Mouse (Mus musculus): Measurements from ENCODE around the gene 3110082J24Rik. TPM values are rescaled to one million over a fixed set of nuclear protein-coding genes. Genes with fewer than 3 reads are reported as not detected.
A peak's percentile ranks its signal among the peaks of the same experiment; 100 is the strongest.

3110082J24Rik gene
- polyA plus RNA-seq, 1 experiment from 2014 or later = not detected

DNA sequence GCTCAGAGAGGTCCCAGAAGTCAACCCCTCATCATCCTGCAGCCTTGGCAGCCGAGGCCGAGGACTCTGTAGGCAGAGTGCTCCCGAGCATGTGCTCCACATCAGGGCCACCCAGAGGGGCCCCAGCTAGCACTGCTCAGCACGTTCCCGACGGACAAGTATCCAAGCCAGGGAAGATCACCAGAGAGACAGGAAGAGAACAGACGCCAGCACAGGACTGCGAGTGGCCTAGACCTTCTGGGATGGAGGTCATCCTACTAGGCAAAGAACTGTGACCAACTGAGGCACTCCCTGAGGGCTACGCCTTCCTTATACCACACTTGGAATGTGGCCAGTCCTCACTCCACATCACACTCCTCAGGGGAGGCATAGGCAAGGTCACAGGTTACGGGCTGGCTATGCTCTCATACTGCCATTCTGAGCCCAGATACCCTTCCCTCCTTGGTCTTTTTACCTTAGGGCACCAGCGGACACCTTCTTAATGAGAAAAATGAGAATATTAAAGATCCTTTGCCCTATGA lies 29.9 kb upstream of the 3110082J24Rik start:
- 92% methylated on average over 11 of the region's 11 CpGs for WGBS

DNA sequence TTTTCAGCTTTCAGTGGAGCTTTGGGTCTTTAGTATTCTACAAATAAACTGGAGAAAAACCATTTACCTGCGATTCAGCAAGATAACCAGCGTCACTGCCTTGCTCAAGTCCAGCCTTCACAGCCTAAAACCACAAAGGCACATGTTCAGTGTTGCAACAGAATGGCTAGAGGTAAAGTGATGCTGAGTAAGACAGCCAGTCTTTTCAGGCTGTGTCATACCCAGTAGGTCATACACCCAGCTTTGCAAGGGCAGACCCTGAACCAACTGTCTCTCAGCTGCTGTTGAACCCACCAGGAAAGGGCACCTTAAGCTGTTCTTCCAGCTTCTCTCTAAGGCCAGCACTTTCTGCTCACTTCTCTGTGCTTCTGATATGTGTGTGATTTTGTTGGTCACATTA lies 26.3 kb upstream of the 3110082J24Rik start:
- TF ChIP-seq EP300 (optimal IDR thresholded peaks at IDR 0.05) (no peak), CTCF (IDR thresholded peaks at IDR 0.05; ENCODE audit: low read depth) (no peak)
- no peak overlapping the region for H3K9ac ChIP-seq (ENCODE audit: low read length)
- no peaks in the 10 kb centered on the region for H3K27me3 ChIP-seq (ENCODE audit: control insufficient read depth, insufficient read depth, low read length)
- no peaks in the 10 kb centered on the region for H3K4me1 ChIP-seq (replicated peaks; ENCODE audit: control insufficient read depth, insufficient read depth)
- WGBS = 77% methylated on average over 2 of the region's 2 CpGs
- ATAC-seq (ENCODE audit: low FRiP score, low TSS enrichment) (no peak), DNase-seq (ENCODE audit: low spot score) (no peak)
- no peaks in the 10 kb centered on the region for H3K9me3 ChIP-seq (ENCODE audit: control insufficient read depth, low read length)
- H3K36me3 ChIP-seq (ENCODE audit: control insufficient read depth, insufficient read depth, low read length) = peaks cover 27% of the 10 kb centered on the region
- H3K27ac ChIP-seq (replicated peaks) = no peak overlapping the region
- no peak overlapping the region for H3K4me3 ChIP-seq (ENCODE audit: low read depth, low read length)
- no peak overlapping the region for H3K4me2 ChIP-seq (replicated peaks; ENCODE audit: low read depth)

More for the DNA sequence above, 29.9 kb upstream of the 3110082J24Rik start:
- no peaks in the 10 kb centered on the region for H3K9me3 ChIP-seq (ENCODE audit: control insufficient read depth, low read length)
- no peak overlapping the region for H3K9ac ChIP-seq (ENCODE audit: low read length)
- DNase-seq (ENCODE audit: low spot score) (no peak), ATAC-seq (ENCODE audit: low FRiP score, low TSS enrichment) (no peak)
- no peak overlapping the region for H3K27ac ChIP-seq (replicated peaks)
- H3K4me1 ChIP-seq (replicated peaks; ENCODE audit: control insufficient read depth, insufficient read depth) = no peaks in the 10 kb centered on the region
- TF ChIP-seq EP300 (optimal IDR thresholded peaks at IDR 0.05) (no peak), CTCF (IDR thresholded peaks at IDR 0.05; ENCODE audit: low read depth) (no peak)
- no peak overlapping the region for H3K4me2 ChIP-seq (replicated peaks; ENCODE audit: low read depth)
- no peak overlapping the region for H3K4me3 ChIP-seq (ENCODE audit: low read depth, low read length)
- no peaks in the 10 kb centered on the region for H3K27me3 ChIP-seq (ENCODE audit: control insufficient read depth, insufficient read depth, low read length)
- peaks cover 16% of the 10 kb centered on the region; the same call in 1 of the 2 replicates for H3K36me3 ChIP-seq (ENCODE audit: control insufficient read depth, insufficient read depth, low read length)

DNA sequence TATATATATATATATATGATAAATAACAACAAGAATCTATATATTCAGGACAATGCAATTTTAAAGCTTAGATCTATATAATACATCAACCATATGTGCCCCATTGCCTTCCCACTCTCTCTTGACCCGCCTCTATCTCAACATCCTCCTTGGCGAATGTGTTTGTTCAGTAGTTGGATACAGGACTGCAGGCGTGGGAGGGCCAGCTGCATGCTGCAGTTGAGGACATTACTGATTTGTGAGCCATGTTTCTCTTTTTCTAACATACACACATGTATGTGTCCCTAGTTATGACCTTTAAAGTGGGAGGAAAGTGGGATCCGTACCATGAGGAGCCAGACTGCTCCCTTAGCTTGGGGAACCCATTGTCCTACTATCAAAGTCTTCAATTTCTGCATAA lies 25.4 kb upstream of the 3110082J24Rik start:
- Histone ChIP-seq H3K4me2 (replicated peaks; ENCODE audit: low read depth) (no peak overlapping the region), H3K27me3 (ENCODE audit: control insufficient read depth, insufficient read depth, low read length) (no peaks in the 10 kb centered on the region), H3K27ac (replicated peaks) (no peak overlapping the region), H3K9me3 (ENCODE audit: control insufficient read depth, low read length) (no peaks in the 10 kb centered on the region), H3K9ac (ENCODE audit: low read length) (no peak overlapping the region), H3K4me3 (ENCODE audit: low read depth, low read length) (no peak overlapping the region), H3K4me1 (replicated peaks; ENCODE audit: control insufficient read depth, insufficient read depth) (no peaks in the 10 kb centered on the region), H3K36me3 (ENCODE audit: control insufficient read depth, insufficient read depth, low read length) (peaks cover 32% of the 10 kb centered on the region)
- DNase-seq (ENCODE audit: low spot score) (no peak), ATAC-seq (ENCODE audit: low FRiP score, low TSS enrichment) (no peak)
- no peak for TF ChIP-seq EP300 (optimal IDR thresholded peaks at IDR 0.05)
- 85% methylated on average over 4 of the region's 4 CpGs for WGBS

DNA sequence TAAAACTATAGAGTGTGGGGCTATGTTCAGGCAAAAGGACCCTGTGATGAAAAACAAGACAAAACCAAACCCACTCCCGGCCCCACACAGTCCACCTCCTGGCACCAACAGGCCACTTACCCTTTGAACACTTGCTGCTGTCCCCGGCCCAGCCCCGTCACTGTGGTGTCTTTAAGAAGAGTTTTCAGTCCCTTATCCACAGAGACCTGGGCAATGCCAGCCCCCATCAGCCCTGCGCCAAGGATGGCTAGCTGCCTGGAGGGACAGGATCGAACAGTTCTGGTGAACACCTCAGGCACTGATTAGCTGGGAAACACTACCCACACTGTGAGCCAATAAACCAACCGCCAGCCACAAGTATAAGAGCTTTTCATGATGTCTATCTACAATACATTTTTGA lies 22.8 kb upstream of the 3110082J24Rik start:
- Histone ChIP-seq H3K4me2 (replicated peaks; ENCODE audit: low read depth) (no peak overlapping the region), H3K27ac (replicated peaks) (no peak overlapping the region), H3K27me3 (ENCODE audit: control insufficient read depth, insufficient read depth, low read length) (no peaks in the 10 kb centered on the region), H3K36me3 (ENCODE audit: control insufficient read depth, insufficient read depth, low read length) (peaks cover 35% of the 10 kb centered on the region), H3K4me1 (replicated peaks; ENCODE audit: control insufficient read depth, insufficient read depth) (no peaks in the 10 kb centered on the region), H3K4me3 (ENCODE audit: low read depth, low read length) (no peak overlapping the region), H3K9me3 (ENCODE audit: control insufficient read depth, low read length) (no peaks in the 10 kb centered on the region), H3K9ac (ENCODE audit: low read length) (no peak overlapping the region)
- WGBS = 94% methylated on average over 6 of the region's 6 CpGs
- TF ChIP-seq EP300 (optimal IDR thresholded peaks at IDR 0.05) (no peak), CTCF (IDR thresholded peaks at IDR 0.05; ENCODE audit: low read depth) (no peak)
- ATAC-seq (ENCODE audit: low FRiP score, low TSS enrichment) (no peak), DNase-seq (ENCODE audit: low spot score) (no peak)

DNA sequence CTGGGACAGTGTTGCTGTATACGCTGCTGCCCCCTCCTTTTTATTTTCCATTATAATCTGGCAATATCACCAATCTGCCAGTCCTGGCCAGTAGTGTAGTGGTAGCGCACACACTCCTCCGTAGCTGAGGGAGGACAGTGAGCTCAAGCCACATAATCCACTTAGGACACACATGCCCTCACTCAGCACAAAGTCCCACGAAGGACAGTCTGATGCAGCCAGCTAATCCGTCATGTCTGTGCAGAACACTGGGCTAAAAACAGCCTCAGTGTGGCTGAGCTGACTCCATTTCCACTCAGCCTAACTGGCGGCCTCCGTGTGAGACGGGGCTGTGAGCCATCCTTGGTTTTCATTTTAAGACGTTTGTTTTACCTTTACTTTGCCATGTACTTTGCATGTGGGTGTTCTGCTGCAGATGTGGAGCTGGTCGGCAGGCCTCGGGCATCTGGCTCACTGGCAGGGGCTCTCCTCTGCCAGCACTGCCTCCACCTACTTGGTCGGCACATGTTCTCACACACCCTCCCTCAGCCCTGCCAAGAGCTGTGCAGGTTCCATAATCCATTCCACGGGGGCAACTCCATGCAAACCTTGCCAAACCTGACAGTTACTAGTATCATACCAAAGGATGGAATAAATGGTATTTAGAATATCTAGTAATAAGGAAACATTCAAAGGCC lies 22.2 kb upstream of the 3110082J24Rik start:
- peaks cover 38% of the 10 kb centered on the region for H3K36me3 ChIP-seq (ENCODE audit: control insufficient read depth, insufficient read depth, low read length)

GRCm38 (mm10) chr5:30126756-30127155 lies 20.9 kb upstream of the 3110082J24Rik start:
- no peak overlapping the region for H3K9ac ChIP-seq (ENCODE audit: low read length)
- TF ChIP-seq CTCF (IDR thresholded peaks at IDR 0.05; ENCODE audit: low read depth) = no peak
- no peak for TF ChIP-seq EP300 (optimal IDR thresholded peaks at IDR 0.05)
- H3K9me3 ChIP-seq (ENCODE audit: control insufficient read depth, low read length) = no peaks in the 10 kb centered on the region
- H3K36me3 ChIP-seq (ENCODE audit: control insufficient read depth, insufficient read depth, low read length) = peaks cover 41% of the 10 kb centered on the region
- WGBS = 87% methylated on average over 7 of the region's 7 CpGs
- H3K4me2 ChIP-seq (replicated peaks; ENCODE audit: low read depth) = no peak overlapping the region
- DNase-seq (ENCODE audit: low spot score) (no peak), ATAC-seq (ENCODE audit: low FRiP score, low TSS enrichment) (peak; percentile 59)
- no peak overlapping the region for H3K27ac ChIP-seq (replicated peaks)
- H3K4me1 ChIP-seq (replicated peaks; ENCODE audit: control insufficient read depth, insufficient read depth) = no peaks in the 10 kb centered on the region
- H3K27me3 ChIP-seq (ENCODE audit: control insufficient read depth, insufficient read depth, low read length) = no peaks in the 10 kb centered on the region
- H3K4me3 ChIP-seq (ENCODE audit: low read depth, low read length) = no peak overlapping the region

More for the DNA sequence above, 22.2 kb upstream of the 3110082J24Rik start:
- WGBS = 88% methylated on average over 13 of the region's 13 CpGs
- Histone ChIP-seq H3K9ac (ENCODE audit: low read length) (no peak overlapping the region), H3K27me3 (ENCODE audit: control insufficient read depth, insufficient read depth, low read length) (no peaks in the 10 kb centered on the region), H3K9me3 (ENCODE audit: control insufficient read depth, low read length) (no peaks in the 10 kb centered on the region), H3K4me1 (replicated peaks; ENCODE audit: control insufficient read depth, insufficient read depth) (no peaks in the 10 kb centered on the region), H3K27ac (replicated peaks) (no peak overlapping the region), H3K4me2 (replicated peaks; ENCODE audit: low read depth) (no peak overlapping the region), H3K4me3 (ENCODE audit: low read depth, low read length) (no peak overlapping the region)
- ATAC-seq (ENCODE audit: low FRiP score, low TSS enrichment) = no peak
- TF ChIP-seq EP300 (optimal IDR thresholded peaks at IDR 0.05) (no peak), CTCF (IDR thresholded peaks at IDR 0.05; ENCODE audit: low read depth) (no peak)
- no peak for DNase-seq (ENCODE audit: low spot score)

All from stomach, postnatal 0 days (tissue).